Mouse (Mus musculus): ENCODE measurements at regions not wholly inside any gene's neighbourhood (a gene's known extent, or its start where the extent isn't known, plus 50 kb on each side); places are given as distances from the start of the nearest gene placed in this dataset.

- no peaks in the 10 kb centered on the region for H3K36me3 ChIP-seq (ENCODE audit: control insufficient read depth, insufficient read depth, low read length)
- no peak overlapping the region for H3K4me2 ChIP-seq (replicated peaks; ENCODE audit: low read depth, low read length, severe bottlenecking)
- no peak overlapping the region for H3K9ac ChIP-seq (ENCODE audit: low read depth, low read length, severe bottlenecking)
- TF ChIP-seq POLR2A (IDR thresholded peaks at IDR 0.05; ENCODE audit: borderline replicate concordance, extremely low read depth, insufficient read depth, insufficient read length): no peak
- no peak overlapping the region for H3K4me3 ChIP-seq (replicated peaks; ENCODE audit: low read length)
- WGBS: 16% methylated on average over 2 of the region's 2 CpGs
- no peaks in the 10 kb centered on the region for H3K9me3 ChIP-seq (ENCODE audit: control insufficient read depth, low read length)
- no peaks in the 10 kb centered on the region for H3K27me3 ChIP-seq (ENCODE audit: control insufficient read depth, insufficient read depth, low read length)
- H3K4me1 ChIP-seq (ENCODE audit: control insufficient read depth, insufficient read depth, low read length): peaks cover 8% of the 10 kb centered on the region; the same call in 1 of the 2 replicates
- ATAC-seq (ENCODE audit: low FRiP score, low read depth): no peak
- no peak overlapping the region for H3K27ac ChIP-seq (replicated peaks; ENCODE audit: low read depth, low read length)
- no peak for DNase-seq (ENCODE audit: low spot score)
These were observed 207.2 kb downstream of the Tbx15 start for GRCm38 (mm10) chr3:99447361-99447760.

- Histone ChIP-seq H3K27me3 (ENCODE audit: control insufficient read depth, insufficient read depth, low read length) (no peaks in the 10 kb centered on the region), H3K4me2 (replicated peaks; ENCODE audit: low read depth, low read length, severe bottlenecking) (no peak overlapping the region), H3K27ac (replicated peaks; ENCODE audit: low read depth, low read length) (no peak overlapping the region), H3K9ac (ENCODE audit: low read depth, low read length, severe bottlenecking) (no peak overlapping the region), H3K4me3 (replicated peaks; ENCODE audit: low read length) (no peak overlapping the region), H3K4me1 (ENCODE audit: control insufficient read depth, insufficient read depth, low read length) (peaks cover 8% of the 10 kb centered on the region; the same call in 1 of the 2 replicates), H3K36me3 (ENCODE audit: control insufficient read depth, insufficient read depth, low read length) (no peaks in the 10 kb centered on the region), H3K9me3 (ENCODE audit: control insufficient read depth, low read length) (no peaks in the 10 kb centered on the region)
- no peak for TF ChIP-seq POLR2A (IDR thresholded peaks at IDR 0.05; ENCODE audit: borderline replicate concordance, extremely low read depth, insufficient read depth, insufficient read length)
- DNase-seq (ENCODE audit: low spot score) (no peak), ATAC-seq (ENCODE audit: low FRiP score, low read depth) (0 out of 2 replicates have a peak, but pooled peaks have one; percentile 34)
- 31% methylated on average over 2 of the region's 2 CpGs for WGBS
These were observed 207.6 kb downstream of the Tbx15 start for GRCm38 (mm10) chr3:99447813-99448212.

- H3K36me3 ChIP-seq (ENCODE audit: control insufficient read depth, insufficient read depth, low read length): no peaks in the 10 kb centered on the region
- DNase-seq (ENCODE audit: low spot score) (peak; percentile 66), ATAC-seq (ENCODE audit: low FRiP score, low read depth) (peak; percentile 74)
- H3K27ac ChIP-seq (replicated peaks; ENCODE audit: low read depth, low read length): no peak overlapping the region
- no peaks in the 10 kb centered on the region for H3K9me3 ChIP-seq (ENCODE audit: control insufficient read depth, low read length)
- WGBS: 37% methylated on average over 12 of the region's 12 CpGs
- H3K27me3 ChIP-seq (ENCODE audit: control insufficient read depth, insufficient read depth, low read length): no peaks in the 10 kb centered on the region
- no peak overlapping the region for H3K4me3 ChIP-seq (replicated peaks; ENCODE audit: low read length)
- TF ChIP-seq POLR2A (IDR thresholded peaks at IDR 0.05; ENCODE audit: borderline replicate concordance, extremely low read depth, insufficient read depth, insufficient read length): no peak
- no peak overlapping the region for H3K4me2 ChIP-seq (replicated peaks; ENCODE audit: low read depth, low read length, severe bottlenecking)
- no peak overlapping the region for H3K9ac ChIP-seq (ENCODE audit: low read depth, low read length, severe bottlenecking)
- peaks cover 4% of the 10 kb centered on the region for H3K4me1 ChIP-seq (ENCODE audit: control insufficient read depth, insufficient read depth, low read length)
These were observed 219.1 kb downstream of the Tbx15 start for GRCm38 (mm10) chr3:99459036-99459863.

GRCm38 (mm10) chr3:99499980-99500379 lies 259.8 kb downstream of the Tbx15 start:
- Histone ChIP-seq H3K9me3 (ENCODE audit: control insufficient read depth, low read length) (no peaks in the 10 kb centered on the region), H3K27me3 (ENCODE audit: control insufficient read depth, insufficient read depth, low read length) (no peaks in the 10 kb centered on the region), H3K4me1 (ENCODE audit: control insufficient read depth, insufficient read depth, low read length) (no peaks in the 10 kb centered on the region), H3K27ac (replicated peaks; ENCODE audit: low read depth, low read length) (no peak overlapping the region), H3K36me3 (ENCODE audit: control insufficient read depth, insufficient read depth, low read length) (no peaks in the 10 kb centered on the region), H3K9ac (ENCODE audit: low read depth, low read length, severe bottlenecking) (no peak overlapping the region), H3K4me2 (replicated peaks; ENCODE audit: low read depth, low read length, severe bottlenecking) (no peak overlapping the region), H3K4me3 (replicated peaks; ENCODE audit: low read length) (no peak overlapping the region)
- no peak for ATAC-seq (ENCODE audit: low FRiP score, low read depth)
- DNase-seq (ENCODE audit: low spot score): no peak
- no peak for TF ChIP-seq POLR2A (IDR thresholded peaks at IDR 0.05; ENCODE audit: borderline replicate concordance, extremely low read depth, insufficient read depth, insufficient read length)
- 79% methylated on average over 14 of the region's 14 CpGs for WGBS

GRCm38 (mm10) chr3:99504772-99505171 lies 264.6 kb downstream of the Tbx15 start:
- Histone ChIP-seq H3K27me3 (ENCODE audit: control insufficient read depth, insufficient read depth, low read length) (no peaks in the 10 kb centered on the region), H3K36me3 (ENCODE audit: control insufficient read depth, insufficient read depth, low read length) (no peaks in the 10 kb centered on the region), H3K4me2 (replicated peaks; ENCODE audit: low read depth, low read length, severe bottlenecking) (no peak overlapping the region), H3K27ac (replicated peaks; ENCODE audit: low read depth, low read length) (no peak overlapping the region), H3K4me3 (replicated peaks; ENCODE audit: low read length) (no peak overlapping the region), H3K9ac (ENCODE audit: low read depth, low read length, severe bottlenecking) (no peak overlapping the region), H3K4me1 (ENCODE audit: control insufficient read depth, insufficient read depth, low read length) (no peaks in the 10 kb centered on the region), H3K9me3 (ENCODE audit: control insufficient read depth, low read length) (no peaks in the 10 kb centered on the region)
- DNase-seq (ENCODE audit: low spot score) (no peak), ATAC-seq (ENCODE audit: low FRiP score, low read depth) (no peak)
- TF ChIP-seq POLR2A (IDR thresholded peaks at IDR 0.05; ENCODE audit: borderline replicate concordance, extremely low read depth, insufficient read depth, insufficient read length): no peak
- 74% methylated on average over 2 of the region's 2 CpGs for WGBS

Data from limb, embryonic 14.5 days (tissue).